Mouse (Mus musculus) intestine, embryonic 15.5 days (tissue): ENCODE measurements around the gene Vps25. TPM values are rescaled to one million over a fixed set of nuclear protein-coding genes. Genes with fewer than 3 reads are reported as not detected.

ENCODE experiments used
- ATAC-seq: fragments of 200-750 bp; cut with Nextera tagmentation; 2 replicates; pipeline ENCODE4 v1.8.0; 2017; ENCODE audit warnings: moderate TSS enrichment, moderate library complexity
- H3K27ac ChIP-seq: fragments of 300-500 bp; sonication (generic); 2 replicates; pipeline ENCODE4 v1.5.1; 2015; ENCODE audit warnings: mild to moderate bottlenecking, inconsistent platforms
- H3K27me3 ChIP-seq: fragments of 300-500 bp; sonication (generic); replicated peaks from 2 replicates; pipeline ENCODE4 v1.6.1; 2015; ENCODE audit warnings: inconsistent platforms
- H3K36me3 ChIP-seq: fragments of 300-500 bp; sonication (generic); 2 replicates; pipeline ENCODE4 v1.6.1; 2015; ENCODE audit warnings: inconsistent platforms
- H3K4me1 ChIP-seq: fragments of 300-500 bp; sonication (generic); replicated peaks from 2 replicates; pipeline ENCODE4 v1.6.1; 2015; ENCODE audit warnings: inconsistent platforms
- H3K4me2 ChIP-seq: fragments of 300-500 bp; sonication (generic); replicated peaks from 2 replicates; pipeline ENCODE4 v1.6.1; 2015; ENCODE audit warnings: mild to moderate bottlenecking, inconsistent platforms
- H3K4me3 ChIP-seq: fragments of 300-500 bp; sonication (generic); replicated peaks from 2 replicates; pipeline ENCODE4 v1.5.1; 2015; ENCODE audit warnings: inconsistent platforms
- H3K9ac ChIP-seq: fragments of 300-500 bp; sonication (generic); 2 replicates; pipeline ENCODE4 v1.6.1; 2015; ENCODE audit warnings: inconsistent platforms
- H3K9me3 ChIP-seq: fragments of 300-500 bp; sonication (generic); 2 replicates; pipeline ENCODE4 v1.6.1; 2016; ENCODE audit warnings: inconsistent platforms
- WGBS: fragments of 180-500 bp; shearing (Covaris S2); methylation state at CpG from one replicate; pipeline ENCODE4 v1.1.7; 2015; 5-methylcytosine and 5-hydroxymethylcytosine counted together
- polyA plus RNA-seq: library from polyadenylated mRNA; unstranded; fragments of >200 nt; fragmentation: Nextera tagmentation; extraction: Ambion mirVana; gene quantifications from 2 replicates; pipeline ENCODE4 v1.2.1, GENCODE M21; 2015

Gene Vps25
- polyA plus RNA-seq, 1 experiment from 2014 or later: 135 TPM

DNA sequence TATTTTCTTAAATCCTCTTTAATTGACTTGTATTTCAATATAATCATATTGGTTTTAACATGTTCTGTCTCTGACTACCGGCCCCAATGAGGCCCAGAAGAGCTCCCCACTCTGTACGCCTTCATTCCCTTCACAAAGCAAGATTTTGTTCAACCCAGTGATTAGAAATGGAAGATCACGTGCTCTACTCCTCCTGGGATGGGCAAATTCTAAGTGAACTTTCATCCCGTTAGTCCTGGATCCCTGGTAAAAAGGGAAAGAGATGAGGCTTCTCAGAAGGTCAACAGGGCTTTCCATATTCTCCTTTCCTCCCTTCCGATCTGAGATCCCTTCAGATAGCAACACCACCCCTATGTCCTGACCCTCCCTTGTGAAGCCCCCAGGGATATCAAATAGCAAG, 23.0 kb upstream of the Vps25 start:
- H3K9me3 ChIP-seq: no peaks in the 10 kb centered on the region
- whole genome bisulfite sequencing: 28% methylated on average over 5 of the region's 5 CpGs
- no peak for ATAC-seq

DNA sequence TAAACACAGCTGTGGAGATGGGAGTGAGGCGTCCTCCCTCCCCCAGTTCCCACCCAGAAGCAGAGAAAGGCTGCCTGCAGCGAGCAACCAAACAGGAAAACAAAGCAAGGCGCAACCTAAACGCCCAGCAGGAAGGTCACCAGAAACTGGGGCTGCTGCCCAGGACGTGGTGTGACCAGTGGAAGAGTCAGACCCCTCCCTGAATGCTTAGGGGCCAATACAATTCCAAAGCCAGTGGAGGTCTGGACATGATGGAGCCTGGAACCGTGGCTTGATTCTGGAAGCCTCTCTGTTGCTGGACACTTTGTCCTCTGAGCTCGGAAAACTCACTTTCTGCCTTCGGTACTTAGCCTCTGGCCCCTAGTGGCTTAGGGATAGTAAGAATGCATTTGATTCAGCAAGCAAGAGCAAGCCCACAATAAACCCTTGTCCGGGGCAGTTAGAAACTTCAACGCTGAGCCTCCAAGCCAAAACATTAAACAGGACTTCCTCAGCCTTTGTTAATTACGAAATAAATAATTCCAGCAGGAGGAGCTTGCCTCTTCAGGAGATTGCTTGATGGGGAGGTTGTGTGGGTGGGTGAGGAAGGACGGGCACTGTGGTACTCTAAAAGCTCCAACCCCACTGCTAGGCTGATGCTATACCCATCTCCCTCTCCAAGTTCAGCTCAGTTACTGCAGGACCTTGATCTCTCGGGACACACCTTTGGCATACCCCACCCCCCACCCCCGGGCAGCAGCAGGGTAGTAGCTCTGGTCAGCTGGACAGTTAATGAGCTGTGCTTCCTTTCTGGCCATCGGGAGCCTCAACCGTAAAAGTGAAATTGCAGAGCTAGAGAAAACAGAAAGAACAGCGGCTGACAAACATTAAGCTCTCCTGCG, 22.3 kb upstream of the Vps25 start:
- Histone ChIP-seq H3K9me3 (no peaks in the 10 kb centered on the region), H3K27me3 (no peaks in the 10 kb centered on the region), H3K9ac (peak overlapping the region; percentile 2), H3K4me1 (peaks cover 35% of the 10 kb centered on the region), H3K36me3 (no peaks in the 10 kb centered on the region), H3K4me3 (peak overlapping the region; percentile 19), H3K4me2 (peak overlapping the region; percentile 56), H3K27ac (peak overlapping the region; percentile 84)
- peak; percentile 28 for ATAC-seq
- 6% methylated on average over 18 of the region's 18 CpGs for whole genome bisulfite sequencing

More for the DNA sequence above, 23.0 kb upstream of the Vps25 start:
- Histone ChIP-seq H3K9ac (0 out of 2 replicates have a peak overlapping the region, but pooled peaks have one; percentile 2), H3K27ac (peak overlapping the region; percentile 84), H3K4me3 (no peak overlapping the region), H3K36me3 (no peaks in the 10 kb centered on the region), H3K4me2 (peak overlapping the region; percentile 56), H3K27me3 (no peaks in the 10 kb centered on the region), H3K4me1 (peaks cover 35% of the 10 kb centered on the region)

DNA sequence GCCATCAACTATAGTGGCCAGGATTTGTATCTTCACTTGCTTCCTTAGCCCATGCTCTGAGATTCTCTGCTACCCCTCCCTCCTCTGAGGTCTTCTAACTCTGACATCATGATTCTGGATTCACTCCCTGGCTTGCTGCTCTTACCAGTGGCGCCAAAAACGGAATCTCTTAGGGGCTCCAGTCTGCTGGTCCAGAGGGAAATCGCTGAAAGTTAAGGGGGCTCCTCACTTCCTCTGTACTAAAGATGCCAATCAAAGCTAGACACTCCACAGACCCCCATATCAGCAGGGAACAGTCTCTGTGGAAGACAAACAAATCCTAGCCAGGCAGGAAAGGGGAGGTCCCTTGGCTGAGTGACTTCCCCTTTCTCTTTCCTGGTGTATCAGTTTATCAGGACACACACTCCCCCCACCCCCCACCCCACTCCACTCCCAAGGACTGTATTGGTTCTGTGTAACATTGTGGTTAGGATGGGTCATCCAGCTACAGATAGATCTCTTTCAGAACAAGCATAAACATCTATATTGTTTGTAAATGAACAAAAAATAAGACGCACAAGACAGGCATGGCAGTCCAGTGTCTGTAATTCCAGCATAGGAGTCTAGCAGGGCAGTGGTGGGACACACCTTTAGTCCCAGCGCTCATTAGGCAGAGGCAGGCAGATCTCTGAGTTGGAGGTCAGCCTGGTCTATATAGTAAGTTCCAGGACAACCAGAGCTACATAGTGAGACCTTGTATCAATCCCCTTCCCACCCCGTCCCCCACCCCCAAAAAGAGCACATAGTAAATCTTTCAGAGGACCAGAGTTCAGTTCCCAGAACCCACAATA, 21.3 kb upstream of the Vps25 start:
- Histone ChIP-seq H3K9ac (0 out of 2 replicates have a peak overlapping the region, but pooled peaks have one; percentile 2), H3K4me3 (peak overlapping the region; percentile 19), H3K4me1 (peaks cover 33% of the 10 kb centered on the region), H3K36me3 (no peaks in the 10 kb centered on the region), H3K27me3 (no peaks in the 10 kb centered on the region), H3K4me2 (peak overlapping the region; percentile 56), H3K27ac (peak overlapping the region; percentile 84), H3K9me3 (no peaks in the 10 kb centered on the region)
- 45% methylated on average over 6 of the region's 6 CpGs for WGBS
- peak; percentile 80 for ATAC-seq

DNA sequence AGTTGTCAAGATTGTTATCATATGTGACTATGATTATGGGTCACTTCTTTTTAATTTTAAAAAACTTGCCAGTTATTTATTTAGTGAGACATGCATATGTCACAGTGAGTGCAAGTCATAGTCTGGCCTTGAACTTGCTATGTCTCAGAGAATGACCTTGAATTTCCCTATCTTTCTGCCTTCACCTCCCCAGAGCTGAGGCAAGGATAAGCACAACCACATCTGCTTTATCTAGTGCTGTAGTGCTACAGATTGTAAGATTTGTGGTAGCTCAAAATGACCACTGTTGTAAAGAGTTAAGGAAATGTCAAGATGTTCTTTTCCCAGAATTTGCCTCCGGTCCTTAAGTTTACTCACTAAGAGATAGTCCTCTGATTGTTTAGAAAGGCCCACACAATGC, 20.3 kb upstream of the Vps25 start:
- H3K9ac ChIP-seq: no peak overlapping the region
- peaks cover 36% of the 10 kb centered on the region for H3K4me1 ChIP-seq
- no peaks in the 10 kb centered on the region for H3K36me3 ChIP-seq
- WGBS: 53% methylated on average over 1 of the region's 1 CpGs
- no peak overlapping the region for H3K4me3 ChIP-seq
- H3K4me2 ChIP-seq: no peak overlapping the region
- no peaks in the 10 kb centered on the region for H3K9me3 ChIP-seq
- no peak for ATAC-seq
- no peak overlapping the region for H3K27ac ChIP-seq
- no peaks in the 10 kb centered on the region for H3K27me3 ChIP-seq

DNA sequence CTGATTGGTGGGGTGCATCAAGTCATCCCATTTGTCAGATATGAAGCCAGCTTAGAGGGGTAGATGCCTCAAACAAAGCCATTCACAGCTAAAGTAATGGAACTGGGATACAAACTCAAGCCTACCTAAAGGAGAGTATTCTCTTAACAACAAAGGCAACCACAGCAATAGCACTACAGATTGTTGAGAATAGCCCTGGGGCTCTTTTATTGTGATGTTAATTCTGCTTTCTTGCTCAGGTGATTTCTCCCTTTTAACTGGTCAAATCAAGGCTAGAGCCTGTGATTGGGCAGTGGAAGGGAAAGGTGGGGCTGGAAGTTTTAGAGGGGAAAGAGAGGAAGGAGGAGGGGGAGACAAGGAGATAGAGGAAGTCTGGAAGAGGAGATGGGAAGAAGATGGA, 19.4 kb upstream of the Vps25 start:
- peaks cover 36% of the 10 kb centered on the region for H3K4me1 ChIP-seq
- no peak for ATAC-seq

DNA sequence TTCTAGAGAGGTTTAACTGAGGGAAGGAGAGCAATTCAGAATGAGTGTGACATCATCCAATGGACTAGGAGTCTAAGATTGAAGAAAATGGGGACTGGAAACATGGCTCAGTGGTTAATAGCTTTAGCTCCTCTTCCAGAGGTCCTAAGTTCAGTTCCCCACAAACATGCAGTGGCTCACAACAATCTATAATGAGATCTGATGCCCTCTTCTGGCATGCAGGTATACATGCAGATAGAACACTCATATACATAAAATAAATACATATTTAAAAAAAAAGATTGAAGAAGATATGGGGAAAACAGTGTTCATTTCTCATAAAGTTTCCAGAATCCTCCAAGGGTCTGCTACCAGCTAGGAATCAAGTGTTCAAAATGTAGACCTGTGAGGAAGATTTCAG, 18.1 kb upstream of the Vps25 start:
- Histone ChIP-seq H3K4me1 (peaks cover 25% of the 10 kb centered on the region), H3K36me3 (no peaks in the 10 kb centered on the region), H3K27ac (no peak overlapping the region), H3K4me2 (no peak overlapping the region), H3K27me3 (no peaks in the 10 kb centered on the region), H3K9me3 (no peaks in the 10 kb centered on the region), H3K4me3 (no peak overlapping the region), H3K9ac (no peak overlapping the region)
- ATAC-seq: no peak

More for the DNA sequence above, 19.4 kb upstream of the Vps25 start:
- H3K4me2 ChIP-seq: no peak overlapping the region
- no peak overlapping the region for H3K27ac ChIP-seq
- H3K36me3 ChIP-seq: no peaks in the 10 kb centered on the region
- no peaks in the 10 kb centered on the region for H3K27me3 ChIP-seq
- H3K4me3 ChIP-seq: no peak overlapping the region
- H3K9ac ChIP-seq: no peak overlapping the region
- no peaks in the 10 kb centered on the region for H3K9me3 ChIP-seq

DNA sequence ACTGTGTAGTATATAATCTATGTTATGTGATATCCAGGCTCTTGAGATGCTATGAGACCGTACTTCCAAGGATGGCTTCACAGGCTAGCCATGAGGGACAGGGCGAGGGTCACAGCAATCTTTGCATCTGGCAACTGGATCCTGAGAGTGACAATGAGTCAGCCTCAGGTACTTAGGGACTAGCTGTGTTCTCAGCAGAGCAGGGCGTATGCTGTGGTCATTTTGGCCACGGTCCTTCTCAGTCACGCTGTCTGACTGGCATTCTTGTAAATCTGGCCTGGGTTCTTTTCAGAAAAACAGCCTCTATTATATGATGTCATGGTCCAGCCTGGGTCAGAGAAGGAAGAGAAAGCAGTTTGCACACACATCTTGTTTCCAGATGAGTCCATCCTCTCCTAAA, 16.7 kb upstream of the Vps25 start:
- ATAC-seq: no peak
- Histone ChIP-seq H3K27ac (no peak overlapping the region), H3K4me3 (no peak overlapping the region), H3K4me2 (no peak overlapping the region), H3K9me3 (no peaks in the 10 kb centered on the region), H3K27me3 (no peaks in the 10 kb centered on the region), H3K9ac (no peak overlapping the region), H3K36me3 (no peaks in the 10 kb centered on the region), H3K4me1 (peaks cover 12% of the 10 kb centered on the region)
- 95% methylated on average over 5 of the region's 5 CpGs for WGBS

DNA sequence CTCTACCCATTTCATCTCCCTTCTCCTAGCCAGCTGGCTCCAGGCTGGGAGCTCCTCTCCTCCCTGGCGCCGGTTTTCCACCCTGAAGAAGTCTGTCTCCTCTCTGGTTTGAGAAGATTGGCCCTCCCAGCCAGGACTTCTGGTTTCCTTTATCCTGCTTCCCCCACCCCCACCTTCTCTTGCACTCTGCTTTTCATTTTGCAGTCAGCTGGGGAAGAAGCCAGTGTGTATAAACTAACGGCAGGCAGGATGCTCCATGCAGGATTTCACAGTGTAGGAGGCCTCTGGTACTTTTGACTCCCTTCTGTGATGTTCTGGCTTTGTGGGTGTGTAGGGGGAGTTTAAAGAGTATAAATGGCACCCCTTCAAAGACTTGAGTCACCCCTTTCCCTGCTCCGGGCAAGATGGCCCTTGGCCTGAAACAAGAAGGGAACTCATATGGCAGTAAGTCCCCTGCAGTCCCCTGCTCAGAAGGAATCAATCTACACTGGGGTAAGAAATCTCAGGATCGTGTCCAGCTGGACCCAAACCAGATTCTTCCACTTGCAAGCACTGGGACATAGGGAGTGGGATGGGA, 15.3 kb upstream of the Vps25 start:
- Histone ChIP-seq H3K9me3 (no peaks in the 10 kb centered on the region), H3K36me3 (no peaks in the 10 kb centered on the region), H3K4me1 (0 out of 2 replicates have a peak, but pooled peaks cover 4% of the 10 kb centered on the region), H3K27me3 (no peaks in the 10 kb centered on the region), H3K9ac (no peak overlapping the region), H3K27ac (peak overlapping the region; percentile 81), H3K4me3 (no peak overlapping the region), H3K4me2 (no peak overlapping the region)
- ATAC-seq: peak; percentile 68
- 28% methylated on average over 5 of the region's 5 CpGs for WGBS

DNA sequence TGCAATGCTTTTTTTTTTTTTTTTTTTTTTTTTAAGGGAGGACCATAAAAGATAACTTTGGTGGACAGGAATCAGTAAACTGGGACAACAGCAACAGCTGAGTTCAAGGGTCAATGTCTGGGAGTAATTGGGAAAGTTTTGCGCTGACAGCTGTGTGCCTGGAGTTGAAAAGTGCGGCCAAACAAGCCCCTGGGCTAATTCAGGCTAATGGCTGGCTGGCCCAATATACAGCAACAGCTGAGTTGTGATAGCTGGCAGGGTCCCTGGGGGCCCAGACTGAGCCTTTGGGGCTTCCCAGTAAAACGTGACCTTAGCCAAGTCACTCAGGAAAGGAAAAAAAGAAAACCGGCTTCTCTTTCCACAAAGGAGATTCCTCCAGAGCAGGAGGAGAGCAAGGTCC, 8.4 kb upstream of the Vps25 start:
- WGBS: 45% methylated on average over 4 of the region's 4 CpGs
- no peaks in the 10 kb centered on the region for H3K36me3 ChIP-seq
- no peaks in the 10 kb centered on the region for H3K27me3 ChIP-seq
- no peak for ATAC-seq
- no peak overlapping the region for H3K9ac ChIP-seq
- no peaks in the 10 kb centered on the region for H3K9me3 ChIP-seq
- peak overlapping the region; percentile 87; the same call in 1 of the 2 replicates for H3K4me2 ChIP-seq
- H3K4me3 ChIP-seq: no peak overlapping the region
- peaks cover 15% of the 10 kb centered on the region for H3K4me1 ChIP-seq
- 0 out of 2 replicates have a peak overlapping the region, but pooled peaks have one; percentile 89 for H3K27ac ChIP-seq

DNA sequence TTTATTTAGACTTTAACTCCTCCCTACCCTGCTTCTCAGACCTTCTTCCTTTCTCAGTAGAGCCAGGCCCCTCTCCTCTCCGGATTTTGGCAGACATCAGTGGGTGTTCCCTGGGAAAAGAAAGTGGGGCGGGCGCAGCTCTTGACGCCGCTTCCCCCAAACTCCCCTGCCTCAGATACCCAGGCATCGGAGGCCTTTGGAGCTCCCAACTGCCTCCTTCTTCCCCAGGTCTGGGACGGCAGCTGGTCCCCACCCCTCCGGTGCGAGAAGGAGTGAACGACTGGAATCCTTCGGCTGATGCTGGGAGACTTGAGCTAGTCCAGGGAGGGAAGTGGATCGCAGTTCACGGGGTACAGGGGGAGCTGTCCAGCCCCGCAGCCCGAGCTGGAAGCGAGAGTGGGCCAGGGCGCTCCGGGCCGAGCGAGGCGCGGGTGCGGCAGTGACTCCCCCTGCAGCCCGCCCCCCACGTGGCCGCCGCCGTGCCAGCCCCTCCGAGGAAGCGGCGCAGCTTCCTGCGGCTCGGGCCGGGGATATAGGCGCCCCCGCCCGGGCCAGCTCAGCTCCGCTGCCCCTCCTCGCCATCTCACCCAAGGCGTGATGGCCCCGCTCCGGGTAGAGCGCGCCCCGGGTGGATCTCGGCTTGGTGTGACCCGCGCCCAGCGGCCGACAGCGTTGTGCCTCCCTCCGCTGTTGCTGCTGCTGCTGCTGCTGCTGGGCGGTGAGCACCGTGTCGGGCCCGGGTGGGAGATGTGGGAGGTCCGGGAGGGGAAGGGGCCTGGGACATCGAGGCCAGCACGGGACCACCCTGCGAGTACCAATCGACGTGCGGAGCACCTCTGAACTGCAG, 7.4 kb upstream of the Vps25 start, which contains the start of gene Ramp2:
Ramp2 (plus strand) TSS at position 174 of the 847 bp plus-strand sequence.
- H3K27ac ChIP-seq: peak within 1 kb of the TSS; percentile 89
- H3K9me3 ChIP-seq: no peaks in the 10 kb centered on the region
- peak within 1 kb of the TSS; percentile 67 for H3K9ac ChIP-seq
- H3K4me1 ChIP-seq: peaks cover 15% of the 10 kb centered on the region
- peak within 1 kb of the TSS; percentile 56 for H3K4me3 ChIP-seq
- peak; percentile 75 for ATAC-seq
- H3K27me3 ChIP-seq: no peaks in the 10 kb centered on the region
- H3K36me3 ChIP-seq: no peaks in the 10 kb centered on the region
- peak within 1 kb of the TSS; percentile 87 for H3K4me2 ChIP-seq
- WGBS: under 1% methylated on average over 58 of the region's 63 CpGs

DNA sequence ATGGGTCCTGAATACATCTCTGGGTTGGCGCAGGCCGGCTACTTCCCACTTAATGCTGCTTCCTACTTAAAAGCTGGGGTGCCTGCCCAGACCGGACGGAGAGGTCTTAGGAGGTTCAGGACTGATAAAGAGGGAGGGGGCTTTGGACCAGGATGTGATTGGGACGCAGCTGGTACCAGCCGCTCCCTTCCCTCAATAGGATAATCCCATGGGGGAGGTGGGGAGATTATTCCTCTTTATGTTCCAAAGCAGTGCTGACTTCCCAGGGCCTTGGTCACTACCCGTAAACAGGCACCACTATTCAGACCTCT, 6.8 kb upstream of the Vps25 start:
- no peak; the same call in 1 of the 2 replicates for ATAC-seq
- peak overlapping the region; percentile 67 for H3K9ac ChIP-seq
- 14% methylated on average over 7 of the region's 7 CpGs for WGBS
- H3K27ac ChIP-seq: peak overlapping the region; percentile 89
- H3K4me3 ChIP-seq: peak overlapping the region; percentile 56
- H3K27me3 ChIP-seq: no peaks in the 10 kb centered on the region
- H3K36me3 ChIP-seq: no peaks in the 10 kb centered on the region
- peaks cover 15% of the 10 kb centered on the region for H3K4me1 ChIP-seq
- no peaks in the 10 kb centered on the region for H3K9me3 ChIP-seq
- peak overlapping the region; percentile 87 for H3K4me2 ChIP-seq
